Mouse (Mus musculus) cerebellum, postnatal 4 days (tissue): Measurements from ENCODE around the gene Snx6.
"Not testable (repeated sequence)": the region's sequence is repeated elsewhere in the genome, so short reads cannot be mapped to it uniquely, and the experiment has no call there.

Experiments
- DNase-seq, 2 experiments: peaks; one replicate each; pipeline ENCODE4 v3.0.0; 2022; ENCODE audit warnings: low spot score in 2 of 2, mixed read lengths in 1 of 2

Snx6 gene

DNA sequence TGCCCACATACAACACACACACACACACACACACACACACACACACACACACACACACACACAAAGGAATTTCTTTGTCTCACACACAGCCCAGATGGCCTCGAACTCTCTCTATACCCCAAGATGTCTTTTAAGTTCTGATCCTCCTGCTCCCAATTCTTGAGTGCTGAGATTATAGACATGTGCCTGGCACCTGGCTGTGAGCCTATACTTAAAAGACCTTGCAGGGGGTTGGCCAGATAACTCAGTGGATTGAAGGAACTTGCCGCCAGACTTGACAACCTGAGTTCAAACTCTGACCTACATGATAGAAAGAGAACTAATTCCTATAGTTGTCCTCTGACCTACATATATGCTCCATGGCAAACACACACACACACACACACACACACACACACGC is 8.0 kb upstream of the Snx6 start:
- DNase-seq, result no peak

DNA sequence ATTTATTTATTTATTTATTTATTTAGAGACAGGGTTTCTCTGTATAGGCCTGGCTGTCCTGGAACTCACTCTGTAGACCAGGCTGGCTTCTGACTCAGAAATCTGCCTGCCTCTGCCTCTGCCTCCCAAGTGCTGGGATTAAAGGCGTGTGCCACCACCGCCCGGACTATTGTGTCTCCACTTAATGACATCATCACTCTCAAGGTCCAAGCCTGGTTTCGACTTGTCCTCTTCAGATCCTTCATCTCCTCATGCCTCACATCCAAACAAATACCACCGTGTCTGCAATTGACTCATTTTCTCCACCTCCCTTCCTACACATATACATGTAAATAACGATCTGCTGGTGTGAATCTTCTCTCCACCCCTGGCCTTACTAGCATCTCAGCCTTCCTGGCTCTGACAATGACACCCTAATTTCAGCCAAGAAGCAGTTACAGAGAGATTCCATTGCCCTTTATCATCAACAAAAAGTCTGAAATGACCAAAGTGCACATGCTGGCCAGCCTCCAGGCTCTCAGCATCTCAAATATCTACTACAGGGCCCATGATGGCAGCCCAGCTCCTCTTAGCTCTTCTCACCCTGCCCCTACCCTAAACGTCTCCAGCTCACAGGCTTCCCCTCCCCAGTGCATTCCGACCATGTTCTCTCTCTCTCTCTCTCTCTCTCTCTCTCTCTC is 1.2 kb upstream of the Snx6 start:
- DNase-seq, result no peak

DNA sequence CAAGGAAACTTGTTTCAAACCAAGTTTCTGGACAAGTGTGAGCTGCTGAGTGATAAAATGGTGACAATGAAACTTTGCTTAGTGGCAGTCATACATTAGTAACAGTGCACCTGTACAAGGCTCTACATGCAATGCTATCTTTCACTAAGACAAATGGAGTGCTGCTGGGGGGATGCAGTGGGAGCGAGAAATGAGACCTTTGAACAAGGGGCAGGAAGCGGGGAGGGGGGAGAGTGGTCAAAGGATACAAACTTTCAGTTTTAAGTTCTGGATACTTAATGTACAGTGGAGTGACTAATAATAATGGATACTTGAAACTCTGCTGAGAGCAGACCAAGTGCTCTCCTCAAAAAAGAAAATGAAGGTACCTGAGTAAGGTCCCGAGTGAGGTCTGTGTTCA is 1.1 kb downstream of the Snx6 start:
- no peak for DNase-seq

DNA sequence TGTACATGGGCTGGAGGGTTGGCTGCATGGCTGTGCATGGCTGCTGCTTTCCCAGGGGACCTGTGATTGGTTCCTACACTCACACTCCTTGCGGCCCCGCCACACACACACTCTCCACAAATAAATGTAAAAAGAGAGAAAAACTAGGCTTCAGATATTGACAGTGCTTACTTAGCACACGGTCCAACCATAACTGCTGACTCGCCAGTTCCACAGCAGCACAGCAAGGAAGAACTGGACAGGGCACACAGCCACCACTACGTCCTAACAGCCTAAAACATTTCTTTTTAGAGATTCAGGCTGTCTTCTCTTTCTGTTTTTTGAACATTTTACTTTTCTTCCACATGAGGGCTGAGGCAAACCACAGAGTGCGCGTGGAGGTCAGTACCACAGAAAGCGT is 4.0 kb downstream of the Snx6 start:
- DNase-seq, result no peak

DNA sequence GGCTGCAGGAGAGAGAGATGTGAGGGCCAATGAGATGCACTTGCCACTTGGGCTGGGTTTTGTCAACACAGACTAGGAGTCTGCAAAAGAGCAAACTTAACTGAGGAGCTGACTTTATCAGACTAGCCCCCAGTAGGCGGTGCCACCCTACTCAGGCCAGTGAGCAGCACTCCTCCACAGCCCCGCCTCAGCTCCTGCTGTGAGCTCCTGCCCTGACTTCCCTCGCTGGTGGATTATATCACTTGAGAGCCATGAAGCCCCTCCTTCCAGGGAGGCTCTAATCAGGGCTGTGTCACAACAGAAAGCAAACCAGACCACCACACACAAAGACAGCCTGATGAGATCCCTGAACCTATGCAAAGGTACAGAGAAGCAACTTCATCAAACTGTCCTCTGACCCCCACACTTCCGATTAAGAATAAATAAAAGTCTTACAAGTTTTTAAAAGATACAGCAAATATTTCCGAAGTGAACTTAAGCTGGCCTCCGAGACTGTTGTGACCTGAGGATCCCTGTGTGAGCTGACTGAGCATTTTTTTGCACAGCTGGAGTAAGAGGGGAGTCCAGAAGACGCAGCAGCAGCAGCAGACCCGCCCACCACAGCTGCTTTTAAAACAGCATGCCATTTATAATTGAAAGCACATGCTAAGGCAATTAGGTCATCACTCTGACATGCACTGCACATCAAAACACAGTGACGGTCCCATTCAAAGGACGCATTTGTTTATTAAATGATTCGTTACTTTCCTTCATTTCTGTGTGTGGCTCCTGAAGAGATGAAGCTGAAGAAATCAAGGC is 6.0 kb downstream of the Snx6 start:
- no peak for DNase-seq

DNA sequence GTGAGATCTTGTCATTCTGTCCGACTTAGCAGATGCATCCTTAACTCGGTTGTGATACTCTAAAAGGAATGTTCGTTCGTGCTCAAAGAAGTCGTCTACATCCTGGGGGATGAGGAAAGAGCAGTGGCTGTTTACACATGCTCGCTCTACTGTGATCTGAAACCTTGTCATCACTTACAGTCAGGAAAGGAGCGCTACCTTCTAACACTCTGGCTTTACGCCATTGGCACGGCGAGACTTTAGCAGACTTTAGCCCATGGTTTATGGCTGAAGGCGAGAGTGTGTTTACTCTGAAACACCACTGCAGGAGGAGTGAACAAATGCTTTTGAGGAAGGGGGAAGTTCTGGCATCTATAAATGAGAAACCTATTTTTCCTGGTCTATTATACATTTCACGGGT is 31.9 kb downstream of the Snx6 start:
- no peak for DNase-seq

DNA sequence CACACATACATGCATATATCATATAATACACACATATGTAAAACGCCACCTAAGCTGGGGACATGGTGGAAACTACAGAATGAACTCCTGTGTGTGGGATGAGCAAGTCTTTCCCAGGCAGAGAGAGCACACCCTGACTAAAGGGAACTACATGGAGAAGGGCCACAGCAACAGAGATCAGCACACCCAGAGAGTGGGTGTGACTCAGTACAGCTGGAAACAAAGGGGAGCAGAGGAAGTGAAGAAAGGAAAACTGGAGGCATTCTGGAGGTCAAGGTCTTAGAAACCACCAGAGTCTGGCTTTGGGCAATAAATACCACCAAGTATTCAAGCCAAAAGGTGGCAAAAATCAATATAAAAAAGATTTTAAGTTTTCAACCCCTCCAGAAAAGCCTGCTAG is 34.8 kb downstream of the Snx6 start:
- no peak for DNase-seq

DNA sequence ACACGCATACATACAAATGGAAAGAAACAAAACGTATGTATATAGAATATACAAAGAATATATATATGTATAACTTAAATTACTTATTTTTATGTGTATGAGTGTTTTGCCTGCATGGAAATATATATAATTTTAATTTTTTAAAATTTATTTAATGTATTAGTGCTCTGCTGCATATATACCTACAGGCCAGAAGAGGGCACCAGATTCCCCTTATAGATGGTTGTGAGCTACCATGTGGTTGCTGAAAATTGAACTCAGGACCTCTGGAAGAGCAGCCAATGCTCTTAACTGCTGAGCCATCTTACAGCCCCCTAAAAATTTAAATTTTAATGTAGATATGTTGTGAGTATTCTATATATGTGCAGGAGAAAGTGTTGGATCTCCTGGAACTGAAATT is 36.7 kb downstream of the Snx6 start:
- no peak for DNase-seq

DNA sequence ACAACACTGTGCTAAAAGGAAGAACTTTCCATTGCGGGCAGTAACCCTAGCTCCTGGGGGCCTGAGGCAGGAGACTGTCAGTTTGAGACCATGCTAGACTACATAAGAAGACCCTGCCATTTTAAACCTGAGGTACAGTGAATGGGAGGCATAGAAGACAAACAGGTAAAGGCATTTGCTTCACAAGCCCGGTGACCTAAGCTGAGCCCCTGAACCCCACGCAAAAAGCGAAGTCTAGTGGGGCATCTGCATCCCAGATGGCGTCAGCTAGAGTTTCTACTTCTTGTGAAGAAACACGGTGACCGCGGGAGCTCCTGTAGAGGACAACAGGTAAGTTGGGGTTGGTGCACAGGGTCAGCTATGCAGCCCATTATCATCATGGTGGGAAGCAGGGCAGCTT is 46.9 kb downstream of the Snx6 start:
- no peak for DNase-seq

DNA sequence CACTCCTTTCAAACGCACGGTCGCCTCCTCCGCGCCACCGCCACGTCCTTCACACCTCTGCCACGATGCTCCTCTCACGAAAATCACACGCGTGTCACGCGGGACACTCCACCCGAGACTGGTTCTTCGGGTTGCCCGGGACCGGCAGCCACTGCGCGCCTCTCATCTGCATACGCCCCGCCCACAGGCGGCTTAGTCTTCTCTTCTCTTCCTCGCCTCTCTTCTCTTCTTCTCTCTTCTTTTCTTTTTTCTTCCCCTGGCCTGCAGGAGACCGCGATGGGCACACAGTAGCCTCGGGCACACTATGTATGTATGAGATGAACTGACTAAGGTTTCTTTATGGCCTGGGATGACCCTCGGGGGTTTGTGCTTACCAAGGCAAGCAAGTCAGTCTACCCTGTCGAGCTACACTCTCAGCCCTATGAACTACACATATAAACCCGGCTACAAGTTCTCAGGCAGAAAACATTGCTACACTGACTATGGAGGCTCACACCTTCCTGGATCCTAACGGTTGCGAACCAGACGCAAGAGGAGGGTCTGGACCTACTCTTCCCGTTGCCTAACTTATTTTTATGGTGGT is 56.8 kb downstream of the Snx6 start:
- DNase-seq, result not testable (repeated sequence)

DNA sequence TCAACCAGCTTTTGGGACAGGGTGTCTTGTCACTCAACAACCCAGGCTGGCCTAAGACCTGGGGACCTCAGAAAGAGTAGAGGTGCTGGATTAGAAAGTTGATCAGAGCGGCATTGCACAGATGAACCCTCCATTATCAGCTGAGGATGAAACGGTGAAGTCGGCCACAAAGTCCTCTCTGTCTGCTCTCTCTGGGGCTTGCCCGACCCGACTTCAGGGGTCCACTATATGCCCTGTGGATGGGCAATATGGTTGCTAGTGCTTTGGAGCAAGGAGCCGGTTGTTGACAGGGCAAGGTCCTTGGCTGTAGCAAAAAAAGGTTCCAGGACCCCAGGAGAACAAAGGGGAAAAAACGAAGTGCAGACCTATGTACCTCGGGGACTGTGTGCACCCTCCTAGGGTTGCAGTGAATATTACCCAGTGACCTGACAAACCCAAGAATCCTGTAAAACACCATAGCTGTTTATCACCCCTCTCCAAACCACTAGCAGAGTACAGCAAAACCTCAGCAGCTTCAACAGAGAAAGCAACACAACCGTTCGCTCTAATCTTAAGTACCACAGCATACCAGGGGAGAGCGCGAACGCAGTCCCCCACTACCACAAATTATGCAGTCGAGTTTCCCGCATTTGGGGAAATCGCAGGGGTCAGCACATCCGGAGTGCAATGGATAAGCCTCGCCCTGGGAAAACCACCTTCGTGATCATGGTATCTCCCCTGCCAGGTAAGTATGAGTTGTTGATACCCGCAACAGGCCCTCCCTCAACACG is 57.4 kb downstream of the Snx6 start:
- DNase-seq, result not testable (repeated sequence)

DNA sequence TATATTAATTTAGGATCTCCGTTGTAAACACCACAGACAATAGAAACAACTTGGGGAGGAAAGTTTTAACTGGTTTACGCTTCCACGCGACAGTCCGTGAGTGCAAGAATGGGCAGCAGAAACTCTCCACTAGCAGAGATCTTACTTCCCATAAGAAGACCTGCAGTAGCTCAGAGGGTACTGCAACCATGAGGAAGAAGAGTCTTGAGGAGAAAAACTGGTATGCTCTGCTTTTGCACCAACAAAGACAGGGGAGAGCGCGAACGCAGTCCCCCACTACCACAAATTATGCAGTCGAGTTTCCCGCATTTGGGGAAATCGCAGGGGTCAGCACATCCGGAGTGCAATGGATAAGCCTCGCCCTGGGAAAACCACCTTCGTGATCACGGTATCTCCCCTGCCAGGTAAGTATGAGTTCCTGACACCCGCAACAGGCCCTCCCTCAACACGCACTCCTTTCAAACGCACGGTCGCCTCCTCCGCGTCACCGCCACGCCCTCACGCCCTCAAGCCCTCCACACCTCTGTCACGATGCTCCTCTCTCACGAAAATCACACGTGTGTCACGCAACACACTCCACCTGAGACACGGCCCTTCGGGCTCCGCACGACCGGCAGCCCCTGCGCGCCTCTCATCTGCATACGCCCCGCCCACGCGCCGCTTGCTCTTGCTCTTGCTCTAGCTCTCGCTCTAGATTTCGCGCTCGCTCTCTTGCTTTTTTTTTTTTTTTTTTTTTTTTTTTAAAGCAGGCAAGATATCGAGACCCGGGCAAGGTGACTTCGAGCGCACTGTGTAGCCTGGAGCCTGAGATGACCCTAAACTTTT is 61.0 kb downstream of the Snx6 start:
- peak in 1 of 2 experiments; percentile 32 for DNase-seq

DNA sequence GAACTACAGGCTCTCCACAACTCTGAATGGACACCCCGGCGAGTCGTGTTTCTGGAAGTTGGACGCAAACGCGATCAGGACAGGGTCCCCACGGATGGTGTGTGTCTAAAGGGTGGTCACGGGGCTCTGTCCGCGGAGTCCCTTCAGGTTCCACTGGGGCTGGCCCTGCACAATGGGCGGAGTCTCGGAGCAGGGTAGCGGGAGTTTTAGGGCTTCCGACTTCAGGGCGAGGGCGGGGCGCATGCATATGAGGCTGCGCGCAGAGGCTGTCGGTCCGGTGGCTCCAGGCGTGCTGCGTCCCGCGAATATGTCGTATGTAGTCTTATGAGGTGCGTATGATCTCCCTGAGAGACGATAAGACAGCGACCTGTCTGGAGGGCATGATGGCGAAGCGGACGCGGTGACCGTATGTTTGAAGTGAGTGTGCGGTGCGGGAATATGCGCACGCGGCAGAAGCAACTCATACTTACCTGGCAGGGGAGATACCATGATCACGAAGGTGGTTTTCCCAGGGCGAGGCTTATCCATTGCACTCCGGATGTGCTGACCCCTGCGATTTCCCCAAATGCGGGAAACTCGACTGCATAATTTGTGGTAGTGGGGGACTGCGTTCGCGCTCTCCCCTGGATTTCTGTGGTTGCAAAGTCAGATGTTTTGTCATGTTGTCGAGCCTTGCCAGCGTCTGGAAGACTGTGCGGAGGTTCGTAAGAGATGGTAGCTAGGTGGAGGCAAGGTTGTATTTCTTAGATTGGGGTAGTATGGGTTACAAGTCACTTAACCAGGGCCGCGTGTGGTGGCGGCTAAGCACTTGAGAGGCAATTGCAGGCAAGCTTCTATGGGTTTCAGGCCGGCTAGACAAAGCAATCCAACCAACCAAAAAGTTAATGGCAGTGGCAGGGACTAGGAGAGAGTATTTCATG is 66.1 kb downstream of the Snx6 start:
- not testable (repeated sequence) for DNase-seq

DNA sequence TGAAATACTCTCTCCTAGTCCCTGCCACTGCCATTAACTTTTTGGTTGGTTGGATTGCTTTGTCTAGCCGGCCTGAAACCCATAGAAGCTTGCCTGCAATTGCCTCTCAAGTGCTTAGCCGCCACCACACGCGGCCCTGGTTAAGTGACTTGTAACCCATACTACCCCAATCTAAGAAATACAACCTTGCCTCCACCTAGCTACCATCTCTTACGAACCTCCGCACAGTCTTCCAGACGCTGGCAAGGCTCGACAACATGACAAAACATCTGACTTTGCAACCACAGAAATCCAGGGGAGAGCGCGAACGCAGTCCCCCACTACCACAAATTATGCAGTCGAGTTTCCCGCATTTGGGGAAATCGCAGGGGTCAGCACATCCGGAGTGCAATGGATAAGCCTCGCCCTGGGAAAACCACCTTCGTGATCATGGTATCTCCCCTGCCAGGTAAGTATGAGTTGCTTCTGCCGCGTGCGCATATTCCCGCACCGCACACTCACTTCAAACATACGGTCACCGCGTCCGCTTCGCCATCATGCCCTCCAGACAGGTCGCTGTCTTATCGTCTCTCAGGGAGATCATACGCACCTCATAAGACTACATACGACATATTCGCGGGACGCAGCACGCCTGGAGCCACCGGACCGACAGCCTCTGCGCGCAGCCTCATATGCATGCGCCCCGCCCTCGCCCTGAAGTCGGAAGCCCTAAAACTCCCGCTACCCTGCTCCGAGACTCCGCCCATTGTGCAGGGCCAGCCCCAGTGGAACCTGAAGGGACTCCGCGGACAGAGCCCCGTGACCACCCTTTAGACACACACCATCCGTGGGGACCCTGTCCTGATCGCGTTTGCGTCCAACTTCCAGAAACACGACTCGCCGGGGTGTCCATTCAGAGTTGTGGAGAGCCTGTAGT is 76.4 kb downstream of the Snx6 start:
- not testable (repeated sequence) for DNase-seq

DNA sequence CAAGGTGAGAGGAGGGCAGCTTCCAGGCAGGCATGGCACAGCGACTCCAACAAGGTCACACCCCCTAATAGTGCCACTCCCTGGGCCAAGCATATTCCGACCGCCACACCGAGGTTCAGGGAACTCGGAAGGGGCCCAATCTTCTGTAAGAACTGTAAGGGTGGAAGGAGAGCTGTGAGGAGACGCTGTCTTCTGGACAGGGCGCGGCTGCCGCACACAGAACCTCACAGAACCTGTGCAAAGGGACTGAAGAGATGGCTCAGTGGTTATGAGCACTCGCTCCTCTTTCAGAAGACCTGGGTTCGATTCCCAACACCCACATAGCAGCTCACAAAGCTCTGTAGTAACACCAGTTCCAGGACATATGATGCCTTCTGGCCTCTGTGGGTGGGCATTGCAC is 78.0 kb downstream of the Snx6 start:
- DNase-seq, result not testable (repeated sequence)

DNA sequence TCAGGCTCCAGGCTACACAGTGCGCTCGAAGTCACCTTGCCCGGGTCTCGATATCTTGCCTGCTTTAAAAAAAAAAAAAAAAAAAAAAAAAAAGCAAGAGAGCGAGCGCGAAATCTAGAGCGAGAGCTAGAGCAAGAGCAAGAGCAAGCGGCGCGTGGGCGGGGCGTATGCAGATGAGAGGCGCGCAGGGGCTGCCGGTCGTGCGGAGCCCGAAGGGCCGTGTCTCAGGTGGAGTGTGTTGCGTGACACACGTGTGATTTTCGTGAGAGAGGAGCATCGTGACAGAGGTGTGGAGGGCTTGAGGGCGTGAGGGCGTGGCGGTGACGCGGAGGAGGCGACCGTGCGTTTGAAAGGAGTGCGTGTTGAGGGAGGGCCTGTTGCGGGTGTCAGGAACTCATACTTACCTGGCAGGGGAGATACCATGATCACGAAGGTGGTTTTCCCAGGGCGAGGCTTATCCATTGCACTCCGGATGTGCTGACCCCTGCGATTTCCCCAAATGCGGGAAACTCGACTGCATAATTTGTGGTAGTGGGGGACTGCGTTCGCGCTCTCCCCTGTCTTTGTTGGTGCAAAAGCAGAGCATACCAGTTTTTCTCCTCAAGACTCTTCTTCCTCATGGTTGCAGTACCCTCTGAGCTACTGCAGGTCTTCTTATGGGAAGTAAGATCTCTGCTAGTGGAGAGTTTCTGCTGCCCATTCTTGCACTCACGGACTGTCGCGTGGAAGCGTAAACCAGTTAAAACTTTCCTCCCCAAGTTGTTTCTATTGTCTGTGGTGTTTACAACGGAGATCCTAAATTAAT is 81.5 kb downstream of the Snx6 start:
- not testable (repeated sequence) for DNase-seq

DNA sequence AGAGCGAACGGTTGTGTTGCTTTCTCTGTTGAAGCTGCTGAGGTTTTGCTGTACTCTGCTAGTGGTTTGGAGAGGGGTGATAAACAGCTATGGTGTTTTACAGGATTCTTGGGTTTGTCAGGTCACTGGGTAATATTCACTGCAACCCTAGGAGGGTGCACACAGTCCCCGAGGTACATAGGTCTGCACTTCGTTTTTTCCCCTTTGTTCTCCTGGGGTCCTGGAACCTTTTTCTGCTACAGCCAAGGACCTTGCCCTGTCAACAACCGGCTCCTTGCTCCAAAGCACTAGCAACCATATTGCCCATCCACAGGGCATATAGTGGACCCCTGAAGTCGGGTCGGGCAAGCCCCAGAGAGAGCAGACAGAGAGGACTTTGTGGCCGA is 85.0 kb downstream of the Snx6 start:
- peak in 1 of 2 experiments; percentile 39 for DNase-seq
